Mouse (Mus musculus) right cerebral cortex, postnatal 25 days (tissue): ENCODE measurements around the gene Nrap.
A peak's percentile ranks its signal among the peaks of the same experiment; 100 is the strongest.

Experiments
- DNase-seq: peaks from one replicate; pipeline ENCODE4 v3.0.0; 2022

The Nrap gene

GRCm38 (mm10) chr19:56396669-56397621, 7.1 kb upstream of the Nrap start, which contains the start of gene Casp7:
TSS of gene Casp7 (plus strand) at chr19:56397129.
- DNase-seq = peak; percentile 57

- DNase-seq = no peak
Observed at GRCm38 (mm10) chr19:56396227-56396626, 6.4 kb upstream of the Nrap start.

DNA sequence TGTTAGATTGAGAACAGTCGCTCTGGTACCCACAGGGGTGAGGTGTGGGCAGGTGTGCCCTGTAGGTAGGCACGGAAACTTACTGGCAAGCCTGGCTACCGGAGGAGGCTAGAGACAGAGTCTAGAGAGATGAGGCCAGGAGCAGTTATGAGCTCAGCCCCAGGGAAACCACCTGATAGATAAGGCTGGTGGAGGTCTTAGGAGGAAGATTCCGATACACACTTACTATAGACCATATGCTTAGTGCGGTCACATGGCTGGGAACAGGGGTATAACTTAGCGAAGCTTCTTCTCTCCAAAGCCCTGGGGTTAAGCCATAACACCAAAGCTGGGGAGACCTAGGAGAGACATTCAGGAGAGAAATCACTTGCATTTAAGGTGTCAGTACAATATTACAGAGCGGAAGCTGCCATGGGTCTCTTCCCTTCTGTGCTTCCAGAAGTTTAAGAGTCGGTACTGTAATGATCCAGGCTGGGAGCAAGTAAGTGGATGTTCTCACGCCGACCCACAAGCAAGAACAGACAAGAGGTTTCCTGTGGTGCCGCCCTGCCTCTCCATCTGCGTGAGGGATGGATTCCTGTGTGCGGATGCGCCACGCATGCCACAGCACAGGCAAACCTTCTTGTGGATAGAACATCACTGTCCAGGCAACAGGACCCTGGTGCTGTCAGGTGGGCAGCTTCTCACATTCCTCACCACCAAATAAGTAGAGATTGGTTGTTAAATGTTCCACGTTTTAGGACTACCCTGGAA, 5.5 kb upstream of the Nrap start:
- DNase-seq = no peak

DNA sequence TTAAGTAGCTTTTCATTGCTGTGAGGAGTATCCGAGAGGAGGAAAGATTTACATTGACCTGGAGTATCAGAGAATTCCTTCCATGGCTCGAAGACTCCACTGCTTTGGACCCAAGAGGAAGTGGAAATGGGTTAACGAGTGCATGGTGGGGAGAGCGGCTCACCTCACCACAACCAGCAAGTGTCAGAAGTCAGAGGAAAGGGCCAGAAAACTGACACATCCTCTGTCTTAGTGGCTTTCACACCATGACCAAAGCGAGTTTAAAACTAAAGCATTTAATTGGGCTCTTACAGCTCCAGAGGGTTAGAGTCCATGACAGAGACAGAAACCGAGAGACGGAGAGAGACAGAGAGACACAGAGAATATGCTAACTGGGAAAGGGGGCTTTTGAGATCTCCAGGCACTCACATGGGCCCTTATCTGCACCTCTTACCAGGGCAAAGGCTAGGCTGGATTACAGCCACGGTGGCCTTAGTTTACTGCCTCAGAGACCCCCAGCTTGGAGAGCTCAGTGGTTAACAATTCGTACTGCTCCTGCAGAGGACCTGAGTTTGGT, 3.6 kb upstream of the Nrap start:
- no peak for DNase-seq

GRCm38 (mm10) chr19:56391307-56392046, 1.6 kb upstream of the Nrap start:
- no peak for DNase-seq

DNA sequence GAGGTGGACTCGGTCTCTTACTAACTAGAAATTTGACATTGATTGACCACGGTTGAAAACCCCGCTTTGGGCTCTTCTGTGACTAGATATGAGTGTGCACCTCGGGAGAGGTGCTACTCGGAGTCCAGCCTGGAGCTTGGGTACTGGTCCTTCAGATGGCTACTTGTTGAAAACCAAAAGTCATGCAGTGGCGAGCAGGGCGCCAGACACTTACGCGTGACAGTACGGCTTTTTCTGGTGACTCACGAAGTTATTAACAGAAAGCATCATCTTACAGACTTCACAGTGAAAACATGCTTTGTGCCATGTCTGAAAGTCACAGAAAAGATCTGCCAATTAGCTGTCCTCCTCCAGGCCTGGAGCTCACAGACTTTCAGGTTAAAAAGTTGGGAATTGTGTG, 661 bp downstream of the Nrap start:
- no peak for DNase-seq

GRCm38 (mm10) chr19:56387726-56388302, 2.0 kb downstream of the Nrap start:
- no peak for DNase-seq

GRCm38 (mm10) chr19:56386095-56386494, 3.7 kb downstream of the Nrap start:
- no peak for DNase-seq

DNA sequence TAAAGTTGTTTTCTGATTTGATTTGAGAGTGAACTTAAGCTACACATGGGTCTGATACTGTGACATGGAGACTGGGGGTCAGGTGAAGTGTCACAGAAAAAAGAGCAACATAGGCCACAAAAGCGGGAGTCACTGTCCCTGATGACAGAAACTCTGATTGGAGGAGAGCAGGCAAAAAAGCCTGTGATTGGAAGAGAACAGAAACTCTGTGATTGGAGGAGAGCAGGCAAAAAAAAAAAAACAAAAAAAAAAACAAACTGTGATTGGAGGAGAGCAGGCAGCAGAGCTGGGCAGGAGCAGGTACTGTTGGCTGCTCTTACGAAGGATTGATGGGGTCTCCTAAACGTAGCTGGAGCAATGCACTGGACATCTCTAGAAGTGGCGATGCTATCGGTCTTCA, 4.3 kb downstream of the Nrap start:
- no peak for DNase-seq

GRCm38 (mm10) chr19:56381407-56381806, 8.4 kb downstream of the Nrap start:
- DNase-seq = no peak

DNA sequence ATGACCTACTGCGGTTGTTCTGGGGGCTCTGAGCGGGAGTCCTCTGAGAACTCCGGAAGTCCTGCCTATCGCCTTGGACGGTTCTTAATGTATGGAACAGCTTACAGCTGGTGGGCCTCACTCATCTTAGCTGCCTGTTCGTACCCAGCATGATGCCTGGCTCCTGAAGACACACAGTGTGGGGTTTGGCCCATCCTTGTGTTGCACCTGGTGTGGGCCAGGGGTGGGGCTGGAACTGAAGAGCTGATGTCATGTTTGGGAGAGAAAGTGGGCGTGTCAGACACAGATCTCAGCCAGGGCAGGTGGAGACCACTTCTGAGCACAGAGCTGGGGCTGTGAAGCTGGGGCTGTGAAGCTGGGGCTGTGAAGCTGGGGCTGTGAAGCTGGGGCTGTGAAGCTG, 9.5 kb downstream of the Nrap start:
- DNase-seq = no peak

- no peak for DNase-seq
Observed at GRCm38 (mm10) chr19:56378554-56379172, 11.2 kb downstream of the Nrap start.

- DNase-seq = no peak
Observed at GRCm38 (mm10) chr19:56378007-56378406, 11.8 kb downstream of the Nrap start.

- DNase-seq = no peak
Observed at GRCm38 (mm10) chr19:56374011-56374410, 15.8 kb downstream of the Nrap start.

DNA sequence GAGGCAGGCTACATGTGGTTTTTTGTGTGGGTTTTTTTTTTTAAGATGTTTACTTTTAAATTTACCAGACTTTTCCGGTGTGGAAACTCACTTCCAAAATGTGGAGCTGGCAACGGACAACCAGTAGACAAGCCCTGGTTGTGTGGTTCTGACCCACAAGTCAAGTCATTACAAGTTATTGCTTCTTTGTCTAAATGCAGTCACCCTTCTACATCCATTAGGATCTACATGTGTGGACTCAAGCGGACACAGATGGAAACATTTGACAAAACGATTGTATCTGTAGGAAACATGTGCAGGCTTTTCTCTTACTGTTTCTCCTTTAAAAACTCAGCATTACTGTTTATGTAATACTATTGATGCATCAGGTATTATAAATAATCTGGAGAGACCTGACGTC, 16.6 kb downstream of the Nrap start:
- DNase-seq = no peak

DNA sequence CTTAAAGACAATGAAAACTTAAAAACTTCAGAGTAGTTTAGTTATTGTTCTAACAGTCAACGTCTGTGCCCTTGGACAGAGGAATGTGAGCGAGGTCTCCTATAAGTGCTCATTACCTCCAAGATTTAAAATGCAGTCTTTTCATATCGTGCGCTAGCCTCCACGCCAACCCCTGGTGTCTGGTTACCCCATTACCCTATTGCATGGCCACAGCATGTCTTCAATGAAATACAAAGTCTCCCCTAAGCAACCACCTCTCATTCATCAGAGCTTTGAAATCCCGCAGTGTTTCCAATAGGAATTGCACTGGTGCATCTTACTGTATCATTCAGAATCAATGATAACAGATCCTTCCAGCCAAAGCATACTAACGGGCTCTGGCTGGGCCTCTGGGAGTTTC, 17.6 kb downstream of the Nrap start:
- no peak for DNase-seq

- DNase-seq = no peak
Observed at GRCm38 (mm10) chr19:56370389-56371150, 19.3 kb downstream of the Nrap start.

GRCm38 (mm10) chr19:56368912-56369311, 20.9 kb downstream of the Nrap start:
- no peak for DNase-seq

DNA sequence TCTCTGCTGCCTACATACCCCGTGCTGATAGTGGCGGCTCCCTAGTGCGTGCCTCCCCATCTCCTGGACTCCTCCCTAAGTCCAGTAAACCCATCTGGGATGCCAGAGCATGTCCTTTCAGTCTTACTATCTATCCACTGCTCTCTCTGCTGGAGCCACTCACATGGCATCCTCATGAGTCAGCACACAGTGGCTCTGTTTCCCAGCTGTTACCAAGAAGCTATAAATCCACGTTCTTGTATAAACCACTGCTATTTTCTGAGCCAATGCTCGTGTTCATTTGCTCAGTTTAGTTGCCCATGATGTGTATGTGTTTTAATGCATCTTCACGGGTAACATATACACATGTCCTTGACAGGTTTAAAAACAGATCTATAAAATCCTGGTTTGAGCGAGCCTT, 22.1 kb downstream of the Nrap start:
- no peak for DNase-seq

DNA sequence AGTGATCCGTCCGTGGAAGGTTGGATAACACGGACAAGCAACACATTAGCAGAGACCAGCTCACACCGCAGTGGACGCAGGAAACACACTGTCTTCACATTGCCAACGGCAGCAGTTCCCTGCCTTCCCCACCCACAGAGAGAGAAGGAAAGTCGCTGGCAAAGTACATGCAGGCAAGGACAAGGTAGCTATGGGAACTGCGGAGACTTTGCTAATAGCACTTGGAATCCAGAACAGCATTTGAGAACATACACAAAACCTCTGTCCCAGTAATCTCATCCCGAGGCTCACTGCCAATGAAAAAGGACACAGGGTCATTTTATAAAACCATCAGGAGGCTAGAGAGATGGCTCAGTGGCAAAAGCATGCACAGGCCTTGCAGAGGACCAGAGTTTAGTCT, 23.2 kb downstream of the Nrap start:
- no peak for DNase-seq

GRCm38 (mm10) chr19:56366168-56366567, 23.7 kb downstream of the Nrap start:
- DNase-seq = no peak
